Mouse (Mus musculus): ENCODE measurements around the gene Rasl10a. TPM values are rescaled to one million over a fixed set of nuclear protein-coding genes. Genes with fewer than 3 reads are reported as not detected.

Rasl10a gene
- polyA plus RNA-seq, 2 experiments = 0.21 to 0.34 TPM

DNA sequence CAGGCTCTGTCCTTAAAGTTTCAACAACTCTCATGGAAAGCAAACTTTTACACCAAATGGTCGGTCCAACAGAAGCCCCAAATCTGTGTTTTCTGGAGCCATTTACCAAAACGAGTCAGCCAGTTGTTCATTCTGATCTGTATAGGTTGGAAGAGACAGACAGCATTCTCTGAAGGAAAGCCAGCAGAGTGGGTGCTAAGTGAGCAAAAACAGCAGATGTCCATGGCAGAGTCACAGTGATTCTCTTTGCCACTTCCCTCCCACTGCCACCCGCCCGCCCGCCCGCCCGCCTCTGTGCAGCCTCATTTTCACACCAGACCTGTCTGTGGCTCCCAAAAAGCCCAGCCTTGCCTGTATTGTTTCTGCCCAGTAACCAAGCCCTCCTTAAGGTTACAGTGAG lies 29.7 kb upstream of the Rasl10a start:
- Histone ChIP-seq H3K4me1 (replicated peaks; ENCODE audit: control insufficient read depth in 2 of 2, insufficient read depth in 2 of 2, low read length in 1 of 2) (no peaks in the 10 kb centered on the region), H3K9me3 (ENCODE audit: control insufficient read depth, low read length) (no peaks in the 10 kb centered on the region), H3K4me2 (ENCODE audit: low read depth) (no peak overlapping the region), H3K36me3 (replicated peaks; ENCODE audit: control insufficient read depth, insufficient read depth, low read depth) (peaks cover 91% of the 10 kb centered on the region), H3K27me3 (ENCODE audit: control insufficient read depth, insufficient read depth, low read length) (no peaks in the 10 kb centered on the region), H3K27ac (no peak overlapping the region), H3K4me3 (ENCODE audit: insufficient read depth in 1 of 2, low read depth in 2 of 2, low read length in 2 of 2) (no peak overlapping the region), H3K9ac (replicated peaks) (no peak overlapping the region)
- DNase-seq (ENCODE audit: low read depth in 3 of 3, low spot score in 3 of 3) (no peak), ATAC-seq (ENCODE audit: insufficient read depth) (no peak)
- TF ChIP-seq EP300 (IDR thresholded peaks at IDR 0.05; ENCODE audit: low read depth) = no peak
- TF ChIP-seq CTCF (IDR thresholded peaks at IDR 0.05; ENCODE audit: low read depth) = no peak
- 84% methylated on average over 7 of the region's 7 CpGs for WGBS (ENCODE audit: insufficient replicate concordance)

DNA sequence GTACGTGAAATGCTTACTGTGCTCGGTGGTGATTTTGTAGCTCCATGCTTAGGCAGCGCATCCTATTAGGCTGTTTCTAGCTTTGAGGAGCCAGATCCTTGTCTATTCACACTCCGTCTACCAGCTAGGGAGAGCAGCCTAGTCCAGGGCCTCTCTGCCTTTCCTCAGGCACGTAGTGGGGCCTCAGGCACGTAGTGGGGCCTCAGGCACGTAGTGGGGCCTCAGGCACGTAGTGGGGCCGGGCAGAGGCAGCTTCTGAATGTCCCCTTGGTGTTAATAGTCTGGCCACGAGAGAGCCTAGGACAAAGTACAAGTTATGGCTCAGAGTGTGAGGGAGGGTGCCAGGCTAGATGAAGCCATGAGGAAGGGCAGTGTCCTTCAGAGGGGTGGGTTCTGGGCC lies 25.2 kb upstream of the Rasl10a start:
- no peaks in the 10 kb centered on the region for H3K27me3 ChIP-seq (ENCODE audit: control insufficient read depth, insufficient read depth, low read length)
- 89% methylated on average over 10 of the region's 10 CpGs for WGBS (ENCODE audit: insufficient replicate concordance)
- H3K9ac ChIP-seq (replicated peaks) = no peak overlapping the region
- H3K27ac ChIP-seq = no peak overlapping the region
- DNase-seq (ENCODE audit: low read depth in 3 of 3, low spot score in 3 of 3) (no peak), ATAC-seq (ENCODE audit: insufficient read depth) (no peak)
- no peak overlapping the region for H3K4me2 ChIP-seq (ENCODE audit: low read depth)
- H3K4me1 ChIP-seq (replicated peaks; ENCODE audit: control insufficient read depth in 2 of 2, insufficient read depth in 2 of 2, low read length in 1 of 2) = no peaks in the 10 kb centered on the region
- peaks cover 90% of the 10 kb centered on the region for H3K36me3 ChIP-seq (replicated peaks; ENCODE audit: control insufficient read depth, insufficient read depth, low read depth)
- no peak overlapping the region for H3K4me3 ChIP-seq (ENCODE audit: insufficient read depth in 1 of 2, low read depth in 2 of 2, low read length in 2 of 2)
- H3K9me3 ChIP-seq (ENCODE audit: control insufficient read depth, low read length) = no peaks in the 10 kb centered on the region
- TF ChIP-seq CTCF (IDR thresholded peaks at IDR 0.05; ENCODE audit: low read depth) = no peak
- no peak for TF ChIP-seq EP300 (IDR thresholded peaks at IDR 0.05; ENCODE audit: low read depth)

DNA sequence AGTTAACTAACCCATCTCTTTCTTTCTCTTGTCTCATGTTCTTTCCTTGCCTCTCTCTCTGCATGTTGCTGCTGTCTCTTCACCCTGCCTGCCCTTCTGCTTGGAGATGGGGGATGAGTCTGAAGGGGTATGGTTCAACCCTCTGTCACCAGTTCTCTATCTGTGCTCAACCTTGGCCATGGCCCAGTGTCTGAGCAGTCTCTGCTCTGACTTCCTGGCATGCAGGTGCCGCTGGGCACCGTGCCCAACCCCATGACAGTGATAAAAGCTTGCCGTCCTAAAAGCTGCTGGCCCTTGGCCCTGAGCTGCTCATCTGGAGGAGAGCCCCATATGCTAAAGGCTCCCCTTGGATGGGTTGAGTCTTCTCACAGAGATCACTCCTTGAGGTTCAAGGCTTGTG lies 24.8 kb upstream of the Rasl10a start:
- Histone ChIP-seq H3K9me3 (ENCODE audit: control insufficient read depth, low read length) (no peaks in the 10 kb centered on the region), H3K9ac (replicated peaks) (no peak overlapping the region), H3K4me1 (replicated peaks; ENCODE audit: control insufficient read depth in 2 of 2, insufficient read depth in 2 of 2, low read length in 1 of 2) (no peaks in the 10 kb centered on the region), H3K4me3 (ENCODE audit: insufficient read depth in 1 of 2, low read depth in 2 of 2, low read length in 2 of 2) (no peak overlapping the region), H3K4me2 (ENCODE audit: low read depth) (no peak overlapping the region), H3K27me3 (ENCODE audit: control insufficient read depth, insufficient read depth, low read length) (no peaks in the 10 kb centered on the region), H3K27ac (no peak overlapping the region), H3K36me3 (replicated peaks; ENCODE audit: control insufficient read depth, insufficient read depth, low read depth) (peaks cover 90% of the 10 kb centered on the region)
- TF ChIP-seq EP300 (IDR thresholded peaks at IDR 0.05; ENCODE audit: low read depth) = no peak
- no peak for TF ChIP-seq CTCF (IDR thresholded peaks at IDR 0.05; ENCODE audit: low read depth)
- DNase-seq (ENCODE audit: low read depth in 3 of 3, low spot score in 3 of 3) (no peak), ATAC-seq (ENCODE audit: insufficient read depth) (no peak)
- WGBS (ENCODE audit: insufficient replicate concordance) = 82% methylated on average over 3 of the region's 3 CpGs

DNA sequence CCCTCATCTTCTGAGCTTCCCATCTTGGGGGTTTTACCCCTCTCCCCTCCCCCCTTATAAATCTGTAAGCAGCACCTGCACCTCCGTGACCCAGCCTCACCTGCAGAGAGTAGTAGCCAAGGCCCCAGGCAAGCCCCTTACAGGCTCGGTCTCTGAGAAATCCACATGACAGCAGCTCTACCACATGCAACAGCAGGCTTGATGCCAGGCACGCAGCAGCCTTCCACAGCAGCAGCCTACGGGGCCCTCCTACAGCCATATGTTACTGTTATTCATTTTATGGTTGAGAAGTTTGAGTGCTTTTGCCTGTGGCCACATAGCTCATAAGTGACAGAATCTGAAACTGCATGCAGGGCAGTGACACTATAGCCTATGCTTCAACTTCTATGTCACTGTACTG lies 22.5 kb upstream of the Rasl10a start:
- no peaks in the 10 kb centered on the region for H3K9me3 ChIP-seq (ENCODE audit: control insufficient read depth, low read length)
- ATAC-seq (ENCODE audit: insufficient read depth) = no peak

DNA sequence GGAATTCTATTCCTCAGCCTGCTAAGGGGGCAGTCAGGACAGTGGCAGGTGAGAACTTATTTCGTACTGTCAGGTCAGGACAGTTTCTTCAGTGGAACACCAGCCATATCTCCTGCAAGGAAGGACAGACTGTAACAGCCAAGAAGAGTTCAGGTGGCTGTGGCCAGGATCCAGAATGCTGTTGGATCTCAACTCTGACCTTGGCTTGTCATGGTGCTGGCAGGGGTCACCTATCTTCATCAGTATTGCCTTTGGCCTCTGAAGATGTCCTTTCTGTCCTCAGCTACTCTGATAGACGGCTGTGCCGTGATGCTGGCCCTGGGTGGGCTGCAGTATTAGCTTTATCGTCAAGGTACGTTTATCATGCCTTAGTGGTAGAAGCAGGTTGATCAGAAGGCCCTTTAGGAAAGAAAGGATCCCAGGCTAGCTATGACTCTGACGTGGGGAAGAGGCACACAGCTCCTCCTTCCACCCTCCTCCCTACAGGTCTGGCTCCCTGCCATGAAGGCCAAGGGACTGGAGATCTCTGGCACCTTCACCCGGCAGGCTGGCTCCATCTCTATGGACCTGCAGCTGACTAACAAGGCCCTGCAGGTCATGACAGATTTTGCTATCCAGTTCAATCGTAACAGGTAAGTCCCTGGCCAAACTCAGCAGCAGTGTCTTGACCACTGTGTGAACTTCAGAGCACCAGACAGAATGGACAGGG lies 20.6 kb upstream of the Rasl10a start:
- Histone ChIP-seq H3K27ac (no peak overlapping the region), H3K9ac (replicated peaks) (no peak overlapping the region), H3K27me3 (ENCODE audit: control insufficient read depth, insufficient read depth, low read length) (no peaks in the 10 kb centered on the region), H3K9me3 (ENCODE audit: control insufficient read depth, low read length) (no peaks in the 10 kb centered on the region), H3K36me3 (replicated peaks; ENCODE audit: control insufficient read depth, insufficient read depth, low read depth) (peaks cover 79% of the 10 kb centered on the region), H3K4me2 (ENCODE audit: low read depth) (no peak overlapping the region), H3K4me1 (replicated peaks; ENCODE audit: control insufficient read depth in 2 of 2, insufficient read depth in 2 of 2, low read length in 1 of 2) (no peaks in the 10 kb centered on the region), H3K4me3 (ENCODE audit: insufficient read depth in 1 of 2, low read depth in 2 of 2, low read length in 2 of 2) (no peak overlapping the region)
- WGBS (ENCODE audit: insufficient replicate concordance) = 82% methylated on average over 8 of the region's 8 CpGs
- TF ChIP-seq CTCF (IDR thresholded peaks at IDR 0.05; ENCODE audit: low read depth) (no peak), EP300 (IDR thresholded peaks at IDR 0.05; ENCODE audit: low read depth) (no peak)
- DNase-seq (ENCODE audit: low read depth in 3 of 3, low spot score in 3 of 3) = no peak
- no peak for ATAC-seq (ENCODE audit: insufficient read depth)

More for the DNA sequence above, 22.5 kb upstream of the Rasl10a start:
- Histone ChIP-seq H3K36me3 (replicated peaks; ENCODE audit: control insufficient read depth, insufficient read depth, low read depth) (peaks cover 83% of the 10 kb centered on the region), H3K4me1 (replicated peaks; ENCODE audit: control insufficient read depth in 2 of 2, insufficient read depth in 2 of 2, low read length in 1 of 2) (no peaks in the 10 kb centered on the region), H3K4me3 (ENCODE audit: insufficient read depth in 1 of 2, low read depth in 2 of 2, low read length in 2 of 2) (no peak overlapping the region), H3K4me2 (ENCODE audit: low read depth) (no peak overlapping the region), H3K27me3 (ENCODE audit: control insufficient read depth, insufficient read depth, low read length) (no peaks in the 10 kb centered on the region), H3K27ac (no peak overlapping the region), H3K9ac (replicated peaks) (no peak overlapping the region)
- no peak for DNase-seq (ENCODE audit: low read depth in 3 of 3, low spot score in 3 of 3)
- no peak for TF ChIP-seq EP300 (IDR thresholded peaks at IDR 0.05; ENCODE audit: low read depth)
- TF ChIP-seq CTCF (IDR thresholded peaks at IDR 0.05; ENCODE audit: low read depth) = no peak
- WGBS (ENCODE audit: insufficient replicate concordance) = 80% methylated on average over 4 of the region's 4 CpGs
